Mouse (Mus musculus) CH12.LX (cell line): ENCODE results near the gene Cckbr. TPM values are rescaled to one million over a fixed set of nuclear protein-coding genes. Genes with fewer than 3 reads are reported as not detected.

Experiments
- DNase-seq: peaks from one replicate; pipeline ENCODE4 v3.0.0-alpha.2; 2013; ENCODE audit errors: extremely low read depth
- H3K27ac ChIP-seq: 2 replicates; pipeline ENCODE4 v1.5.1; 2012; ENCODE audit warnings: low read depth, mild to moderate bottlenecking, control low read depth, moderate library complexity; ENCODE audit not compliant: insufficient read depth
- H3K27me3 ChIP-seq: replicated peaks from 2 replicates; pipeline ENCODE3; 2012; ENCODE audit warnings: inconsistent platforms
- H3K36me3 ChIP-seq, 2 experiments: replicated peaks in 1 of 2; 2 replicates each; pipeline versions ENCODE3 to v1.6.1; 2012; ENCODE audit warnings: inconsistent platforms in 1 of 2, low read length in 1 of 2, mild to moderate bottlenecking in 1 of 2, mixed read lengths in 1 of 2, moderate library complexity in 1 of 2; ENCODE audit not compliant: control insufficient read depth in 1 of 2, insufficient read depth in 1 of 2
- H3K4me1 ChIP-seq, 2 experiments: 2 replicates each; pipeline ENCODE4 v1.6.1; 2012; ENCODE audit warnings: inconsistent platforms in 1 of 2, moderate library complexity in 1 of 2; ENCODE audit not compliant: insufficient read depth in 2 of 2, control insufficient read depth in 1 of 2
- H3K4me2 ChIP-seq: 2 replicates; pipeline ENCODE4 v1.6.1; 2012; ENCODE audit warnings: low read depth, mild to moderate bottlenecking, control low read depth; ENCODE audit not compliant: poor library complexity, insufficient read depth, severe bottlenecking
- H3K4me3 ChIP-seq, 3 experiments: fragments of 150-350 bp in 1 of 3; sonication (generic) in 1 of 3; replicated peaks in 1 of 3; 2 replicates each; pipeline versions ENCODE3 to v1.5.1; 2011 to 2012; ENCODE audit warnings: low read depth in 2 of 3, low read length in 2 of 3, mild to moderate bottlenecking in 2 of 3, moderate library complexity in 2 of 3, control low read depth in 1 of 3, improper control_type of control experiment in 1 of 3, inconsistent platforms in 1 of 3, mixed read lengths in 1 of 3; ENCODE audit not compliant: poor library complexity in 1 of 3
- H3K79me2 ChIP-seq: replicated peaks from 2 replicates; pipeline ENCODE4 v1.6.1; 2012; ENCODE audit warnings: mild to moderate bottlenecking, moderate library complexity; ENCODE audit not compliant: control insufficient read depth, poor library complexity, insufficient read depth, severe bottlenecking; ENCODE audit errors: extremely low read depth
- H3K9ac ChIP-seq: 2 replicates; pipeline ENCODE4 v1.6.1; 2012; ENCODE audit warnings: low read depth, mild to moderate bottlenecking, control low read depth, moderate library complexity; ENCODE audit not compliant: insufficient read depth
- H3K9me3 ChIP-seq: replicated peaks from 2 replicates; pipeline ENCODE3; 2012; ENCODE audit warnings: low read length, inconsistent platforms, mixed read lengths
- BHLHE40 ChIP-seq: IDR thresholded peaks from 2 replicates; pipeline ENCODE4 v1.6.1; 2011; ENCODE audit warnings: mild to moderate bottlenecking, low read depth, low read length, improper control_type of control experiment
- CTCF ChIP-seq, 2 experiments: IDR thresholded peaks in 1 of 2; conservative IDR thresholded peaks in 1 of 2; 2 replicates each; pipeline ENCODE4 v1.5.1; 2011 to 2012; ENCODE audit warnings: low read depth in 2 of 2, low read length in 2 of 2, improper control_type of control experiment in 1 of 2, inconsistent platforms in 1 of 2, mild to moderate bottlenecking in 1 of 2, moderate library complexity in 1 of 2
- ETS1 ChIP-seq: conservative IDR thresholded peaks from 2 replicates; pipeline ENCODE4 v1.6.1; 2012; ENCODE audit warnings: low read depth, mild to moderate bottlenecking, inconsistent platforms, low read length, improper control_type of control experiment, moderate library complexity
- GABPA ChIP-seq: IDR thresholded peaks from 2 replicates; pipeline ENCODE4 v1.6.1; 2012; ENCODE audit warnings: low read depth, low read length, improper control_type of control experiment, inconsistent platforms; ENCODE audit not compliant: insufficient replicate concordance
- HCFC1 ChIP-seq: IDR thresholded peaks from 2 replicates; pipeline ENCODE4 v1.6.1; 2012; ENCODE audit warnings: low read depth, mild to moderate bottlenecking, inconsistent platforms, low read length, improper control_type of control experiment
- JUN ChIP-seq: IDR thresholded peaks from 2 replicates; pipeline ENCODE4 v1.6.1; 2011; ENCODE audit warnings: low read depth, mild to moderate bottlenecking, low read length, improper control_type of control experiment, moderate library complexity; ENCODE audit not compliant: insufficient read depth
- MAFK ChIP-seq: IDR thresholded peaks from 2 replicates; pipeline ENCODE4 v1.6.1; 2011; ENCODE audit warnings: low read length, improper control_type of control experiment; ENCODE audit not compliant: insufficient replicate concordance
- MAZ ChIP-seq: IDR thresholded peaks from 2 replicates; pipeline ENCODE4 v1.6.1; 2012; ENCODE audit warnings: low read depth, mild to moderate bottlenecking, inconsistent platforms, low read length, improper control_type of control experiment, moderate library complexity
- MYC ChIP-seq: IDR thresholded peaks from 2 replicates; pipeline ENCODE4 v1.6.1; 2011; ENCODE audit warnings: low read depth, mild to moderate bottlenecking, improper control_type of control experiment, low read length
- NELFE ChIP-seq: IDR thresholded peaks from 2 replicates; pipeline ENCODE4 v1.6.1; 2011; ENCODE audit warnings: low read depth, low read length, improper control_type of control experiment
- PAX5 ChIP-seq: IDR thresholded peaks from 2 replicates; pipeline ENCODE4 v1.6.1; 2012; ENCODE audit warnings: low read length, inconsistent platforms, mixed read lengths
- POLR2AphosphoS2 ChIP-seq: IDR thresholded peaks from 2 replicates; pipeline ENCODE4 v1.6.1; 2011; ENCODE audit warnings: low read depth, low read length, improper control_type of control experiment
- RAD21 ChIP-seq: IDR thresholded peaks from 2 replicates; pipeline ENCODE4 v1.6.1; 2011; ENCODE audit warnings: low read depth, mild to moderate bottlenecking, low read length, improper control_type of control experiment, moderate library complexity
- SIN3A ChIP-seq: IDR thresholded peaks from 2 replicates; pipeline ENCODE4 v1.6.1; 2012; ENCODE audit warnings: low read length, improper control_type of control experiment, inconsistent platforms
- UBTF ChIP-seq: IDR thresholded peaks from 2 replicates; pipeline ENCODE4 v1.6.1; 2012; ENCODE audit warnings: low read depth, mild to moderate bottlenecking, inconsistent platforms, low read length, improper control_type of control experiment, moderate library complexity
- USF1 ChIP-seq: IDR thresholded peaks from 2 replicates; pipeline ENCODE4 v1.6.1; 2014; ENCODE audit warnings: low read depth, mild to moderate bottlenecking, inconsistent platforms, low read length, improper control_type of control experiment
- USF2 ChIP-seq: conservative IDR thresholded peaks from 2 replicates; pipeline ENCODE4 v1.6.1; 2011; ENCODE audit warnings: low read depth, low read length, improper control_type of control experiment
- ZNF384 ChIP-seq: IDR thresholded peaks from 2 replicates; pipeline ENCODE4 v1.6.1; 2012; ENCODE audit warnings: low read depth, low read length, improper control_type of control experiment, inconsistent platforms
- dilution Hi-C: fragments of 300-500 bp; cut with MboI; formaldehyde crosslinking; loops from 2 replicates; pipeline ENCODE4 v1.14.3; 2020; ENCODE audit warnings: low sequenced_read_pairs; ENCODE audit not compliant: extremely low pct_unique_long_range_greater_than_20kb, extremely low pct_ligation_motif_present
- in situ Hi-C: fragments of 300-500 bp; cut with MboI; formaldehyde crosslinking; loops from 3 replicates; pipeline ENCODE4 v1.14.3; 2019; ENCODE audit warnings: low sequenced_read_pairs, low pct_ligation_motif_present, low pct_unique_long_range_greater_than_20kb, mixed read lengths
- polyA plus RNA-seq: library from polyadenylated mRNA; unstranded; fragments of >175 nt; gene quantifications from 2 replicates; pipeline ENCODE4 v1.2.1, GENCODE M21; 2012; ENCODE audit warnings: low read depth; ENCODE audit not compliant: insufficient read length
- total RNA-seq, 2 experiments: library from RNA; depleted of rRNA; stranded (reverse); fragments of 300-350 nt in 1 of 2; fragments of >200 nt in 1 of 2; gene quantifications; 2 replicates each; pipeline ENCODE4 v1.2.3; 2012 to 2014

Gene Cckbr
- total and polyA plus RNA-seq, 3 experiments: not detected

- Histone ChIP-seq H3K9me3 (no peaks in the 10 kb centered on the region), H3K4me1 (peaks cover 0 to 11% of the 10 kb centered on the region in 2 experiments; a peak in 2 of 4 replicates), H3K27ac (no peak overlapping the region), H3K9ac (no peak overlapping the region), H3K27me3 (no peaks in the 10 kb centered on the region), H3K4me2 (no peak overlapping the region), H3K36me3 (no peaks in the 10 kb centered on the region), H3K4me3 (no peak overlapping the region), H3K79me2 (no peaks in the 10 kb centered on the region)
- dilution Hi-C loops: no loop called here
- in situ Hi-C loops: loop anchor here (10.0 kb wide), 1 partner anchor 46 kb away; no protein-coding TSS in a partner anchor
- no peak for DNase-seq
- no peak for TF ChIP-seq SIN3A
Measured at GRCm38 (mm10) chr7:105478344-105478743, 52.8 kb downstream of the Cckbr start.

GRCm38 (mm10) chr7:105479232-105479631 lies 53.7 kb downstream of the Cckbr start:
- no peak overlapping the region for H3K4me2 ChIP-seq
- H3K4me1 ChIP-seq: peaks cover 0 to 11% of the 10 kb centered on the region in 2 experiments; a peak in 2 of 4 replicates
- H3K4me3 ChIP-seq: no peak overlapping the region
- dilution Hi-C loops (no loop called here), in situ Hi-C loops (loop anchor here (10.0 kb wide), 1 partner anchor 46 kb away; no protein-coding TSS in a partner anchor)
- no peaks in the 10 kb centered on the region for H3K27me3 ChIP-seq
- no peak overlapping the region for H3K9ac ChIP-seq
- no peaks in the 10 kb centered on the region for H3K36me3 ChIP-seq
- no peak overlapping the region for H3K27ac ChIP-seq
- H3K79me2 ChIP-seq: no peaks in the 10 kb centered on the region
- H3K9me3 ChIP-seq: no peaks in the 10 kb centered on the region
- DNase-seq: no peak
- TF ChIP-seq JUN: no peak
- TF ChIP-seq BHLHE40: no peak
- TF ChIP-seq ZNF384: no peak
- TF ChIP-seq MAFK: no peak
- no peak for TF ChIP-seq USF1
- no peak for TF ChIP-seq ETS1
- no peak for TF ChIP-seq RAD21
- no peak for TF ChIP-seq POLR2AphosphoS2
- no peak for TF ChIP-seq GABPA
- TF ChIP-seq UBTF: no peak
- no peak for TF ChIP-seq MAZ
- TF ChIP-seq NELFE: no peak
- TF ChIP-seq USF2: no peak
- no peak for TF ChIP-seq CTCF (conservative IDR thresholded peaks at IDR 0.05 in 1 of 2, IDR thresholded peaks at IDR 0.05 in 1 of 2; ENCODE audit: low read depth in 2 of 2, low read length in 2 of 2)
- TF ChIP-seq HCFC1: no peak
- TF ChIP-seq PAX5: no peak
- no peak for TF ChIP-seq MYC
